Mouse (Mus musculus): ENCODE data around the gene Zic5.

The Zic5 gene

GRCm38 (mm10) chr14:122464763-122465741 is at the start of gene Zic5:
Zic5 (minus strand) TSS chr14:122465677.
- TF ChIP-seq GATA4 (IDR thresholded peaks at IDR 0.05; ENCODE audit: insufficient replicate concordance, low read length), result no peak

- no peak for TF ChIP-seq GATA4 (IDR thresholded peaks at IDR 0.05; ENCODE audit: insufficient replicate concordance, low read length)
Observed at GRCm38 (mm10) chr14:122513511-122514036, 48.1 kb upstream of the Zic5 start.

DNA sequence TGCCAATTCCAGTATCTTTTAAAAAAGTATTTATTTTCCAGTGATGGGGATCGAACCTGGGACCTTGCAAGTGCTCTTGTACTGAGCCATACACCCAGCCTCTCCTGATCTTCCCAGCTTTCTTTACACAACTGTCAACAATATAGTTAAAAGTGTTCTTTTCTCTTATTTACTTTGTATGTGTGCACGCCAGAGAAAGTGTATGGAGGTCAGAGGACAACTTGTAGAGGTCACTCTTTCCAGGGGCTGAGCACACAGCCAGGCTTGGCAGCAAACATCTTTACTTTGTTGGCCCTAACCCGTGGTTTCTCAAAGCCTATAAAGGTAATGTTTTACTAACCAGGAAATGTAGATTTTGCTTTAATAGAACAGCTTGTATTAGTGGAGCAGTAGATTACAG is 46.0 kb upstream of the Zic5 start:
- TF ChIP-seq GATA4 (IDR thresholded peaks at IDR 0.05; ENCODE audit: insufficient replicate concordance, low read length), result no peak

GRCm38 (mm10) chr14:122509058-122509457 is 43.6 kb upstream of the Zic5 start:
- no peak for TF ChIP-seq GATA4 (IDR thresholded peaks at IDR 0.05; ENCODE audit: insufficient replicate concordance, low read length)

DNA sequence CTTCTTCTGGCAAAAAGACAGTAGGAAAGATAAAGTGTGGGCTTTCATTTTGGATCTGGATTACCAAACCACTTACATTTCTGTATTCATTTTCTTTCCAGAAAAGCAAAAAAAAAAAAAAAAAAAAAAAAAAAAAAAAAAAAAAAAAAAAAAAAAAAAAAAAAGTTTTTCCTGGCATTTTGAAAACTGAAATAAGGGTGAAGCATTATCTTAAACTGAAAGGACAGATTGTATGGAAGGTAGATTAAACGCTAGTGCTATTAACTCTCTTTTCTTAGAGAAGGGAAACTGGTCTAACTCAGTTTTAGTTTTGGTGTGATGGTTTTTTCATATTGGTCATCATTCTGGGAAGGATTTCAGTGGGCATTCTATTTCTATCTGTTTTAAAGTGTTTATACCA is 26.5 kb upstream of the Zic5 start:
- TF ChIP-seq GATA4 (IDR thresholded peaks at IDR 0.05; ENCODE audit: insufficient replicate concordance, low read length), result no peak

GRCm38 (mm10) chr14:122491521-122491920 is 26.0 kb upstream of the Zic5 start:
- TF ChIP-seq GATA4 (IDR thresholded peaks at IDR 0.05; ENCODE audit: insufficient replicate concordance, low read length), result no peak

DNA sequence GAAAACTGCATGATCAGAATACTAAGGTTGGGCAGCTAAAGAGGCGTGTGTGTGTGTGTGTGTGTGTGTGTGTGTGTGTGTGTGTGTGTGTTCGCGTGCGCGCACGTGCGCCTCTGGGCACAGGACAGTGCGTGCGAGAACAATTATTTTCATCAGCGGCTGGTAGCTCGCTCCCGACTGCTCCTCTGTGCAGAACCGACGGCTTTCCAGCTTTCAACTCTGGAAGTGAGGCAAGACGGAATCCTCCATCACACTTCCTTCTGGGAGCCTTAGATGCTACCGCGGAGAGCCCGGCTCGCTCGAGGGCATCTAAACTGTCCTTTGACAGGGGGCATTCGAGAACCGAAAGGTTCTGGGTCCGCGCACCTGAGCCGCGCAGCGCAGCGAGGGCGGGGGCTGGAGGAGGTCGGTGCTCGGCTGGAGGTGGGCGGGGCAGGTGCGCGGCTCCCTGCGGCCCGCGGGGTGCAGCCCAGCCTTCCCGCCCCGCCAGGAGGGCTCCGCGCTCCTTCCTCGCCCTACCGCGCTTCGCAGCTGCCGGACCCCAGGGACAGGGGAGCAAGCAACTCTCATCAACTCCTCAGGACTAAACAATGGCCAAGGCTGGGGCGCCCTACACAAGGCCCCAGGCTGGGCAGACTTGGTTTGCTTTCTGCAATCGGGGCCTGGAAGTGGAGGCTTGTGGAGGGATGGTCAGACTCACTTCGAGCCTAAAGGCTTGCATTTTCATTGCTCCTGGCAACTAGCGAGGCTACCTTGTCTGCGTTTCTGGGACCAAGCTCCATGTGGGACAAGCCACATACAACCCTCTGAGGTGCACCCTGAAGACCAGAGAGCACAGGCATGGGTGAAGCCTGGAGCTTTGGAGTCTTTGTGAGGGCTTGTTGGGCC is 25.2 kb upstream of the Zic5 start, which contains the start of gene Gm10837:
Gene Gm10837, plus strand, starts transcription at position 146 of the 888 bp plus-strand sequence.
- no peak for TF ChIP-seq GATA4 (IDR thresholded peaks at IDR 0.05; ENCODE audit: insufficient replicate concordance, low read length)

DNA sequence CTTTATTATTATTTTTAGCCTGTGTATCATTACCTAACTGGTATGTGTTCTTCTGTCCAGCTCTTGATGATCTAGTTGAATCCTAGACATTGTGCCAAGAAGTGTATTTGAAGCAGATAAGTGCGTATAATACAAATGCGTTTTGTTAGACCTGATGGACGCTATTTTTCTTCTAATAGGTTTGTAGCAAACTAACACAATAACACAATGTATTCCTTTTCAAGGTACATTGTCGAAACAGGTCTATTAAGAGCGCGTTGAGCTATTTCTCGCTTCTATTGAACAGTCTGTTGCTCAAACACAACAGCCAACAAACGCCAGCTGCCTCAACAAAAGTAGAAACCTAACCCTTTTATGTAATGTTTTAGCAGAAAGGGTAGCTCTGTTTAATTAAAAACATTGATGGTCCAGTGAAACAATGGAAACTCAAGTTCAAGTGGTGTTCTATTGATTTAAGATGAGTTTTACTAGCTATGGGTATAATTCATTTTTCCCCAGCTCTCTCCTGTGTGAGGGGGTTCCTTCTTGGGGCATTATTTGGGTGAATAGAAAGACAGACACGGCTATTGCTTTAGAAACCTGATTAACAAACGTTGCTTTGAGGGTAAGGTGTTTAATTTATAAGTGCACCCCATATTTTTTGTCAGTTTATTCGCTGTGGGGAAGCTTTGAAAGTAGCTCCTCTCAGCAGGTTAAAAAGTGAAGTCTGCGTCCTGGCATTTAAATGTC is 24.4 kb upstream of the Zic5 start:
- no peak for TF ChIP-seq GATA4 (IDR thresholded peaks at IDR 0.05; ENCODE audit: insufficient replicate concordance, low read length)

DNA sequence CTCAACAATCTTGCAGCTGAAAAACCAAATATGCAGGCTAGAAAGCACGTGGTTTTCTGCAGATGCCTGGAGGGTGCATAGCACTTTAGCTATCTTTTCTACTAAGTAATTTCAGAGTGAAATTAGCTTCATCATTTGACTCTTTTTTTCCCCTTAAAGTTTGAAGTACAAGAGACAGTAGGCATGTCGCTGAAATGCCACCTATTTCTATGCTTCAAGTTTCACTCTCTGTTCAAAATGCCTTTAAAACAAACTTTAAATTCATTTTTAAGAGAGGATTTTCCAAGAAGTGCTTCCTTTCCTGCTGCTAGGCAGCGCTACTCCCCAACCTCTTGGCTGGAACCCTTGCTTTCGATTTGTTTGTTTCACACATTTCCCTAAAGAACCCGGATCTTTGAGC is 23.6 kb upstream of the Zic5 start:
- TF ChIP-seq GATA4 (IDR thresholded peaks at IDR 0.05; ENCODE audit: insufficient replicate concordance, low read length), result no peak

GRCm38 (mm10) chr14:122487366-122487765 is 21.9 kb upstream of the Zic5 start:
- TF ChIP-seq GATA4 (IDR thresholded peaks at IDR 0.05; ENCODE audit: insufficient replicate concordance, low read length), result no peak

- no peak for TF ChIP-seq GATA4 (IDR thresholded peaks at IDR 0.05; ENCODE audit: insufficient replicate concordance, low read length)
Observed at GRCm38 (mm10) chr14:122486611-122487010, 21.1 kb upstream of the Zic5 start.

GRCm38 (mm10) chr14:122485635-122486181 is 20.2 kb upstream of the Zic5 start:
- no peak for TF ChIP-seq GATA4 (IDR thresholded peaks at IDR 0.05; ENCODE audit: insufficient replicate concordance, low read length)

DNA sequence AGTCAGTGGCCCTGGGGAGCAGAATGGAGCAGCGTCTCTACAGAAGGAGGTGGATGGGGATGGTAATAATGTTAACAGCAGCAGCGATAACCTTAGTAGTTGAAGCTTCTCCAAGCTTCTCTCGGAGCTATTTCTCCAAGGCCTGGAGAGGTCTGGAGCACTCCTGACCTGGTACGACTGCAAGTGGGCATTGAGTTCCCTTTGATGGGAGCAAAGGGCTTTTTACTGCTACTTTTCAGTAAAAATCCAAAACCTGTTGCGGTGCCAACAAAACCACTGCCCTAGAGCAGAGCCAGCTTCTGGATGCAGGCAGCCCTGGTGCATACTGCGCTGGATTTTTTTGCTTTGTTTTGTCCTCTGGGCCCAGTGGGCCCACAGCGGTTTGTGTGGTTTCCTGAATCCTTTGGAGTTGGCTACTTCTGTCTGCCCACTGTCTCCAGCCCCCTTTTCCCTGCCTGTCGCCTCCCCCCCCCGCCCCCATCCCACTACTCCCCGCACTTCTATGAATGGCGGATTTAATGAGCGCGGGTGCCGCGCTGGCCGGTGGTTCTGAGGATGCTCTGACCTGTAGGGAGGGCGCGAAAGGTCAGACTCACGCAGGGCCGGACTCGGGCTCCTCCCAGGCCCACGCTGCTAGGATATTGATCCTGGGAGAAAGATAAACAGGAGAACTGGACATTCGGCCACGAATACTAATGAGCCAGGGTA is 19.5 kb upstream of the Zic5 start:
- TF ChIP-seq GATA4 (IDR thresholded peaks at IDR 0.05; ENCODE audit: insufficient replicate concordance, low read length), result no peak

GRCm38 (mm10) chr14:122484458-122484843 is 19.0 kb upstream of the Zic5 start:
- TF ChIP-seq GATA4 (IDR thresholded peaks at IDR 0.05; ENCODE audit: insufficient replicate concordance, low read length), result no peak
